Mouse (Mus musculus): Measurements from ENCODE around the gene Il5. TPM values are rescaled to one million over a fixed set of nuclear protein-coding genes. Genes with fewer than 3 reads are reported as not detected.

Gene Il5
- not detected in 2 replicates for polyA plus RNA-seq (2014; fragmentation: Nextera tagmentation; extraction: Ambion mirVana)

- Histone ChIP-seq H3K9ac (ENCODE audit: low read length) (no peak within 1 kb of the TSS), H3K4me1 (ENCODE audit: control insufficient read depth, insufficient read depth, low read length) (no peaks in the 10 kb centered on the region), H3K4me3 (ENCODE audit: low read depth, low read length) (no peak within 1 kb of the TSS), H3K36me3 (ENCODE audit: control insufficient read depth, insufficient read depth, low read length) (no peaks in the 10 kb centered on the region), H3K9me3 (replicated peaks; ENCODE audit: control insufficient read depth, low read length) (no peaks in the 10 kb centered on the region), H3K4me2 (ENCODE audit: low read length) (no peak within 1 kb of the TSS), H3K27me3 (replicated peaks; ENCODE audit: control insufficient read depth, insufficient read depth, low read length) (no peaks in the 10 kb centered on the region), H3K27ac (ENCODE audit: low read depth, low read length) (no peak within 1 kb of the TSS)
- ATAC-seq (no peak), DNase-seq (ENCODE audit: low spot score) (no peak)
- 89% methylated on average over 6 of the region's 6 CpGs for WGBS
Observed at GRCm38 (mm10) chr11:53720715-53721114, at the start of gene Il5. Gene Il5 (plus strand): TSS chr11:53720794.

DNA sequence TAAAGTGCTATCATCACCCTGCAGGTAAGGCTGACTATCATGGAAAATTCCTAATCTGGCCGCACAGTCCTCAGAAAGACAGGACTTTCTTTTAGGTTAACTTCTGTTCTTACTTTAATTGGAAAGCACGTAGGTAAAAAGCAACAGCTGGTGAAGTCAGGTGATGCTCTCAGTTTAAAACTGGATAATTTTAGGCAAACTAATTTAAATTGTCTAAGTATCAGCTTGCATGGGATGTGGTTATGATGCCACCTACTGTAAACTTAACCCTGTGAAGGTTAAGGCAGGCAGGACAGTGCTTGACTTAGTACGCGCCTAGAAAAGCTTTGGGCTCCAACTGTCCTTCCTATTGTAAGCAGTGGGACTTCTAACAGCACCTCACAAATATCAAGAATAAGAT is 49.2 kb upstream of the Il5 start:
- 92% methylated on average over 4 of the region's 4 CpGs for WGBS
- Histone ChIP-seq H3K4me3 (ENCODE audit: low read depth, low read length) (no peak overlapping the region), H3K36me3 (ENCODE audit: control insufficient read depth, insufficient read depth, low read length) (peaks cover 34% of the 10 kb centered on the region), H3K4me1 (ENCODE audit: control insufficient read depth, insufficient read depth, low read length) (no peaks in the 10 kb centered on the region), H3K4me2 (ENCODE audit: low read length) (no peak overlapping the region), H3K9ac (ENCODE audit: low read length) (no peak overlapping the region), H3K27me3 (replicated peaks; ENCODE audit: control insufficient read depth, insufficient read depth, low read length) (no peaks in the 10 kb centered on the region), H3K27ac (ENCODE audit: low read depth, low read length) (no peak overlapping the region), H3K9me3 (replicated peaks; ENCODE audit: control insufficient read depth, low read length) (no peaks in the 10 kb centered on the region)
- DNase-seq (ENCODE audit: low spot score): no peak
- ATAC-seq: no peak

DNA sequence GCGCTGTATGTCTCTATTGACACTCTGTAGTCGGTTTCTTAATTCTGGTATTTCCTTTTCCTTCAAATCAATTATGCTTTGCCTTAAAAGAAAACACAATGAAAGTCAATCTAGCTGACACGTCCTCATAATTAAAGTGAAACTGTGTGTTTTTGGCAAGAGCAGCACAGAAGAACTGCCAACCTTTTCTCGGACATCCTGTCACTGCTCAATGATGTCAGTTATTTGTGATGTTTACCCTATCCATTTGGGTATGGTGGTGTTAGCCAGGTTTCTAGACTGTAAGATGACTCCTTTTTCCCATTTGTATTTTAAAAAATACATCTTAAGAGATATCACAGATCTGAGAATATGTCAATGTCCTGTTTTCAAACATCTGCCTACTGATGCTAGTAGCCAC is 40.5 kb upstream of the Il5 start:
- Histone ChIP-seq H3K4me3 (ENCODE audit: low read depth, low read length) (no peak overlapping the region), H3K9me3 (replicated peaks; ENCODE audit: control insufficient read depth, low read length) (no peaks in the 10 kb centered on the region), H3K4me1 (ENCODE audit: control insufficient read depth, insufficient read depth, low read length) (no peaks in the 10 kb centered on the region), H3K9ac (ENCODE audit: low read length) (no peak overlapping the region), H3K4me2 (ENCODE audit: low read length) (no peak overlapping the region), H3K27me3 (replicated peaks; ENCODE audit: control insufficient read depth, insufficient read depth, low read length) (no peaks in the 10 kb centered on the region), H3K27ac (ENCODE audit: low read depth, low read length) (no peak overlapping the region), H3K36me3 (ENCODE audit: control insufficient read depth, insufficient read depth, low read length) (peaks cover 38% of the 10 kb centered on the region; the same call in 1 of the 2 replicates)
- DNase-seq (ENCODE audit: low spot score): no peak
- no peak for ATAC-seq
- WGBS: 89% methylated on average over 4 of the region's 4 CpGs

DNA sequence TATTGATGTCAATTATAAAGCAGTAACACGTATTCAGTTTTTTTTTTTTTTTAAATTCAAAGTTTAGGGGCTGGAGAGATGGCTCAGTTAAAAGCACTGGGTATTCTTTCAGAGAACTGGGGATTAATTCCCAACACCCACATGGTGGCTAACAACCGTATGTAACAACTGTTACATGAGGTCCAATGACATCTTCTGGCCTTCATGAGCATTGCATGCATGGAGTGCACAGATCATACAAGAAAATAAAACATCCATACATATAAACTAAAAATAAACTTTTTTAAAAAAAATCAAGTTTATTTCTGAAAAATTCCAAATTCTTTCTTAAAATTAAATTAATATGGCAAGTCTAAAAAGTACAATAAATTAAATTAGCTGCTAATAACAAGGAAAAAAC is 38.9 kb upstream of the Il5 start:
- Histone ChIP-seq H3K4me1 (ENCODE audit: control insufficient read depth, insufficient read depth, low read length) (no peaks in the 10 kb centered on the region), H3K4me2 (ENCODE audit: low read length) (no peak overlapping the region), H3K4me3 (ENCODE audit: low read depth, low read length) (no peak overlapping the region), H3K27ac (ENCODE audit: low read depth, low read length) (no peak overlapping the region), H3K9me3 (replicated peaks; ENCODE audit: control insufficient read depth, low read length) (no peaks in the 10 kb centered on the region), H3K36me3 (ENCODE audit: control insufficient read depth, insufficient read depth, low read length) (peaks cover 36% of the 10 kb centered on the region; the same call in 1 of the 2 replicates), H3K27me3 (replicated peaks; ENCODE audit: control insufficient read depth, insufficient read depth, low read length) (no peaks in the 10 kb centered on the region), H3K9ac (ENCODE audit: low read length) (no peak overlapping the region)
- no peak for ATAC-seq
- no peak for DNase-seq (ENCODE audit: low spot score)
- 90% methylated on average over 2 of the region's 2 CpGs for WGBS

- peaks cover 36% of the 10 kb centered on the region; the same call in 1 of the 2 replicates for H3K36me3 ChIP-seq (ENCODE audit: control insufficient read depth, insufficient read depth, low read length)
- H3K27ac ChIP-seq (ENCODE audit: low read depth, low read length): no peak overlapping the region
- ATAC-seq (no peak), DNase-seq (ENCODE audit: low spot score) (no peak)
- H3K4me1 ChIP-seq (ENCODE audit: control insufficient read depth, insufficient read depth, low read length): no peaks in the 10 kb centered on the region
- no peak overlapping the region for H3K9ac ChIP-seq (ENCODE audit: low read length)
- no peaks in the 10 kb centered on the region for H3K9me3 ChIP-seq (replicated peaks; ENCODE audit: control insufficient read depth, low read length)
- H3K4me2 ChIP-seq (ENCODE audit: low read length): no peak overlapping the region
- no peaks in the 10 kb centered on the region for H3K27me3 ChIP-seq (replicated peaks; ENCODE audit: control insufficient read depth, insufficient read depth, low read length)
- no peak overlapping the region for H3K4me3 ChIP-seq (ENCODE audit: low read depth, low read length)
- 84% methylated on average over 2 of the region's 2 CpGs for WGBS
Observed at GRCm38 (mm10) chr11:53682170-53682569, 38.4 kb upstream of the Il5 start.

GRCm38 (mm10) chr11:53682994-53683530 is 37.5 kb upstream of the Il5 start:
- H3K36me3 ChIP-seq (ENCODE audit: control insufficient read depth, insufficient read depth, low read length): peaks cover 34% of the 10 kb centered on the region; the same call in 1 of the 2 replicates
- no peaks in the 10 kb centered on the region for H3K9me3 ChIP-seq (replicated peaks; ENCODE audit: control insufficient read depth, low read length)
- no peak overlapping the region for H3K4me2 ChIP-seq (ENCODE audit: low read length)
- ATAC-seq (no peak), DNase-seq (ENCODE audit: low spot score) (no peak)
- H3K4me3 ChIP-seq (ENCODE audit: low read depth, low read length): no peak overlapping the region
- H3K4me1 ChIP-seq (ENCODE audit: control insufficient read depth, insufficient read depth, low read length): no peaks in the 10 kb centered on the region
- no peak overlapping the region for H3K27ac ChIP-seq (ENCODE audit: low read depth, low read length)
- 94% methylated on average over 9 of the region's 9 CpGs for WGBS
- H3K9ac ChIP-seq (ENCODE audit: low read length): no peak overlapping the region
- H3K27me3 ChIP-seq (replicated peaks; ENCODE audit: control insufficient read depth, insufficient read depth, low read length): no peaks in the 10 kb centered on the region

GRCm38 (mm10) chr11:53691979-53692378 is 28.6 kb upstream of the Il5 start:
- H3K4me1 ChIP-seq (ENCODE audit: control insufficient read depth, insufficient read depth, low read length): no peaks in the 10 kb centered on the region
- no peak overlapping the region for H3K4me2 ChIP-seq (ENCODE audit: low read length)
- ATAC-seq (no peak), DNase-seq (ENCODE audit: low spot score) (peak; percentile 15)
- 71% methylated on average over 10 of the region's 10 CpGs for WGBS
- no peak overlapping the region for H3K27ac ChIP-seq (ENCODE audit: low read depth, low read length)
- H3K27me3 ChIP-seq (replicated peaks; ENCODE audit: control insufficient read depth, insufficient read depth, low read length): no peaks in the 10 kb centered on the region
- no peak overlapping the region for H3K4me3 ChIP-seq (ENCODE audit: low read depth, low read length)
- H3K36me3 ChIP-seq (ENCODE audit: control insufficient read depth, insufficient read depth, low read length): peaks cover 19% of the 10 kb centered on the region
- H3K9me3 ChIP-seq (replicated peaks; ENCODE audit: control insufficient read depth, low read length): no peaks in the 10 kb centered on the region
- no peak overlapping the region for H3K9ac ChIP-seq (ENCODE audit: low read length)

DNA sequence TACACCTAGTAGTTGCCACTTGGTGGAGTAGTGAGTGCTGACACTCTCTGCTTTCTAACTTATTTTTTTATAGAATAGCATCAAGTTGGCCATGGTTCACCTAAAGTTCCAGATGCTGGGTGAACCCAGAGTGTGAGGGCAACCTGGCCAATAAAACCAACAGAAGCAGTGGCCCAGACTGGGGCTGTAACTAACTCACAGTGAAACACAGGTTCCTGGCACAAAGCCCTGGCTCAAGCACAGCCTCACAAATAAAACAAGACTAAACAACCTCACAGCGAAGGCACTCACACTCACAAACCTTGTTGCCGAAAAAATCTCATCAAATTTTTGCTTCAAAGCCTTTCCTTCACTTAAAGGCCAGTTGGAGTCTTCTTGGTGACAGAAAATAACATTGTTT is 22.1 kb upstream of the Il5 start:
- no peak overlapping the region for H3K9ac ChIP-seq (ENCODE audit: low read length)
- H3K4me1 ChIP-seq (ENCODE audit: control insufficient read depth, insufficient read depth, low read length): no peaks in the 10 kb centered on the region
- H3K27me3 ChIP-seq (replicated peaks; ENCODE audit: control insufficient read depth, insufficient read depth, low read length): no peaks in the 10 kb centered on the region
- H3K36me3 ChIP-seq (ENCODE audit: control insufficient read depth, insufficient read depth, low read length): peaks cover 27% of the 10 kb centered on the region
- H3K9me3 ChIP-seq (replicated peaks; ENCODE audit: control insufficient read depth, low read length): no peaks in the 10 kb centered on the region
- WGBS: 94% methylated on average over 2 of the region's 2 CpGs
- DNase-seq (ENCODE audit: low spot score) (no peak), ATAC-seq (no peak)
- no peak overlapping the region for H3K4me2 ChIP-seq (ENCODE audit: low read length)
- no peak overlapping the region for H3K4me3 ChIP-seq (ENCODE audit: low read depth, low read length)
- H3K27ac ChIP-seq (ENCODE audit: low read depth, low read length): no peak overlapping the region

DNA sequence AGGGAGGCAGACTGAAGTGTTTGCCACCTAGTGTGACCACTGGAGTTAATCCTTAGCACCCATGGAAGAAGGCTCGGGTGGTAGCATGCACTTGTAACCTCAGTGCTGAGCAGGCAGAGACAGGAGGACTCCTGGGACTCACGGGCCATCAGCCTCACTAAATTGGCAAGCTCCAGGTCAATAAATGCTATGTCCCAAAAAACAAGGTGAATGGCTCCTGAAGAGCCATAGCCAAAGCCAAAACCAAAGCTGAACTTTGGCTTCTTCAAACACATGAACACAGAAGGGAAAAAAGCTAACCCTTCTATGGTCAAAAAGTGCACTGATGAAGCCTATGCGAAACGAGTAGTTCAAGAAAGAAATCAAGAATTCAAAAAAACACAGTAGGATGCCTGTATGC is 21.2 kb upstream of the Il5 start:
- Histone ChIP-seq H3K27ac (ENCODE audit: low read depth, low read length) (no peak overlapping the region), H3K27me3 (replicated peaks; ENCODE audit: control insufficient read depth, insufficient read depth, low read length) (no peaks in the 10 kb centered on the region), H3K9me3 (replicated peaks; ENCODE audit: control insufficient read depth, low read length) (no peaks in the 10 kb centered on the region), H3K9ac (ENCODE audit: low read length) (no peak overlapping the region), H3K36me3 (ENCODE audit: control insufficient read depth, insufficient read depth, low read length) (peaks cover 27% of the 10 kb centered on the region), H3K4me2 (ENCODE audit: low read length) (no peak overlapping the region), H3K4me3 (ENCODE audit: low read depth, low read length) (no peak overlapping the region), H3K4me1 (ENCODE audit: control insufficient read depth, insufficient read depth, low read length) (no peaks in the 10 kb centered on the region)
- no peak for DNase-seq (ENCODE audit: low spot score)
- ATAC-seq: no peak
- 94% methylated on average over 4 of the region's 4 CpGs for WGBS
